Mouse (Mus musculus) embryonic facial prominence, embryonic 13.5 days (tissue): ENCODE data around the gene Cyfip2. TPM values are rescaled to one million over a fixed set of nuclear protein-coding genes. Genes with fewer than 3 reads are reported as not detected.

Experiments
- ATAC-seq: fragments of 200-750 bp; cut with Nextera tagmentation; 2 replicates; pipeline ENCODE4 v1.8.0; 2017; ENCODE audit warnings: low read depth; ENCODE audit not compliant: insufficient number of reproducible peaks, insufficient read depth, low FRiP score, low TSS enrichment
- H3K27ac ChIP-seq: fragments of 300-500 bp; sonication (generic); 2 replicates; pipeline ENCODE4 v1.5.1; 2015; ENCODE audit warnings: moderate library complexity, mild to moderate bottlenecking, inconsistent platforms
- H3K27me3 ChIP-seq: fragments of 300-500 bp; sonication (generic); 2 replicates; pipeline ENCODE4 v1.6.1; 2015; ENCODE audit warnings: mild to moderate bottlenecking, inconsistent platforms
- H3K36me3 ChIP-seq: fragments of 300-500 bp; sonication (generic); 2 replicates; pipeline ENCODE4 v1.6.1; 2015; ENCODE audit warnings: mild to moderate bottlenecking, inconsistent platforms
- H3K4me1 ChIP-seq: fragments of 300-500 bp; sonication (generic); 2 replicates; pipeline ENCODE4 v1.6.1; 2015; ENCODE audit warnings: inconsistent platforms
- H3K4me2 ChIP-seq: fragments of 300-500 bp; sonication (generic); 2 replicates; pipeline ENCODE4 v1.6.1; 2015; ENCODE audit warnings: moderate library complexity, mild to moderate bottlenecking, inconsistent platforms
- H3K4me3 ChIP-seq: fragments of 300-500 bp; sonication (generic); 2 replicates; pipeline ENCODE4 v1.5.1; 2015; ENCODE audit warnings: mild to moderate bottlenecking, inconsistent platforms
- H3K9ac ChIP-seq: fragments of 300-500 bp; sonication (generic); 2 replicates; pipeline ENCODE4 v1.6.1; 2015; ENCODE audit warnings: mild to moderate bottlenecking, inconsistent platforms
- H3K9me3 ChIP-seq: fragments of 300-500 bp; sonication (generic); 2 replicates; pipeline ENCODE4 v1.6.1; 2016; ENCODE audit warnings: inconsistent platforms
- WGBS: fragments of 180-500 bp; shearing (Covaris S2); methylation state at CpG from one replicate; pipeline ENCODE4 v1.1.7; 2015; ENCODE audit warnings: mixed read lengths; 5-methylcytosine and 5-hydroxymethylcytosine counted together
- polyA plus RNA-seq: library from polyadenylated mRNA; unstranded; fragments of >200 nt; fragmentation: Nextera tagmentation; extraction: Ambion mirVana; gene quantifications from 2 replicates; pipeline ENCODE4 v1.2.1, GENCODE M21; 2015

The Cyfip2 gene
- polyA plus RNA-seq, 1 experiment from 2014 or later, result 8.9 TPM

- H3K9ac ChIP-seq, result no peak overlapping the region
- no peak for ATAC-seq
- no peak overlapping the region for H3K4me2 ChIP-seq
- no peaks in the 10 kb centered on the region for H3K9me3 ChIP-seq
- no peak overlapping the region for H3K4me3 ChIP-seq
- H3K36me3 ChIP-seq, result peaks cover 13% of the 10 kb centered on the region; the same call in 1 of the 2 replicates
- 66% methylated on average over 3 of the region's 3 CpGs for WGBS
- no peaks in the 10 kb centered on the region for H3K27me3 ChIP-seq
- H3K4me1 ChIP-seq, result 0 out of 2 replicates have a peak, but pooled peaks cover 4% of the 10 kb centered on the region
- H3K27ac ChIP-seq, result no peak overlapping the region
Measured at GRCm38 (mm10) chr11:46269893-46270292, 42.8 kb downstream of the Cyfip2 start.

GRCm38 (mm10) chr11:46269391-46269790 is 43.3 kb downstream of the Cyfip2 start:
- no peak for ATAC-seq
- Histone ChIP-seq H3K9me3 (no peaks in the 10 kb centered on the region), H3K27me3 (no peaks in the 10 kb centered on the region), H3K4me3 (no peak overlapping the region), H3K4me2 (no peak overlapping the region), H3K4me1 (0 out of 2 replicates have a peak, but pooled peaks cover 4% of the 10 kb centered on the region), H3K36me3 (peaks cover 13% of the 10 kb centered on the region; the same call in 1 of the 2 replicates), H3K9ac (no peak overlapping the region), H3K27ac (no peak overlapping the region)
- WGBS, result 70% methylated on average over 9 of the region's 9 CpGs

- ATAC-seq, result no peak; the same call in 1 of the 2 replicates
- no peaks in the 10 kb centered on the region for H3K9me3 ChIP-seq
- H3K4me1 ChIP-seq, result 0 out of 2 replicates have a peak, but pooled peaks cover 4% of the 10 kb centered on the region
- H3K36me3 ChIP-seq, result peaks cover 9% of the 10 kb centered on the region; the same call in 1 of the 2 replicates
- H3K27me3 ChIP-seq, result no peaks in the 10 kb centered on the region
- H3K4me2 ChIP-seq, result no peak overlapping the region
- H3K4me3 ChIP-seq, result no peak overlapping the region
- 20% methylated on average over 7 of the region's 7 CpGs for WGBS
- H3K27ac ChIP-seq, result no peak overlapping the region
- H3K9ac ChIP-seq, result no peak overlapping the region
Measured at GRCm38 (mm10) chr11:46268991-46269390, 43.7 kb downstream of the Cyfip2 start.

GRCm38 (mm10) chr11:46265031-46265786 is 47.5 kb downstream of the Cyfip2 start:
- Histone ChIP-seq H3K36me3 (peaks cover 4% of the 10 kb centered on the region; the same call in 1 of the 2 replicates), H3K27ac (no peak overlapping the region), H3K4me1 (0 out of 2 replicates have a peak, but pooled peaks cover 7% of the 10 kb centered on the region), H3K4me2 (no peak overlapping the region), H3K9me3 (no peaks in the 10 kb centered on the region), H3K9ac (no peak overlapping the region), H3K4me3 (no peak overlapping the region), H3K27me3 (no peaks in the 10 kb centered on the region)
- ATAC-seq, result no peak
- 74% methylated on average over 11 of the region's 11 CpGs for WGBS

GRCm38 (mm10) chr11:46264584-46264983 is 48.1 kb downstream of the Cyfip2 start:
- WGBS, result 83% methylated on average over 3 of the region's 3 CpGs
- ATAC-seq, result no peak
- Histone ChIP-seq H3K36me3 (peaks cover 4% of the 10 kb centered on the region; the same call in 1 of the 2 replicates), H3K27ac (no peak overlapping the region), H3K4me3 (no peak overlapping the region), H3K9me3 (no peaks in the 10 kb centered on the region), H3K27me3 (no peaks in the 10 kb centered on the region), H3K4me1 (0 out of 2 replicates have a peak, but pooled peaks cover 6% of the 10 kb centered on the region), H3K4me2 (no peak overlapping the region), H3K9ac (no peak overlapping the region)

- H3K4me1 ChIP-seq, result 0 out of 2 replicates have a peak, but pooled peaks cover 3% of the 10 kb centered on the region
- no peak overlapping the region for H3K4me3 ChIP-seq
- no peak overlapping the region for H3K9ac ChIP-seq
- WGBS, result 87% methylated on average over 11 of the region's 11 CpGs
- no peaks in the 10 kb centered on the region for H3K27me3 ChIP-seq
- no peak overlapping the region for H3K4me2 ChIP-seq
- no peak for ATAC-seq
- no peak overlapping the region for H3K27ac ChIP-seq
- H3K9me3 ChIP-seq, result no peaks in the 10 kb centered on the region
- H3K36me3 ChIP-seq, result peaks cover 4% of the 10 kb centered on the region; the same call in 1 of the 2 replicates
Measured at GRCm38 (mm10) chr11:46263291-46263690, 49.4 kb downstream of the Cyfip2 start.

- no peaks in the 10 kb centered on the region for H3K9me3 ChIP-seq
- H3K9ac ChIP-seq, result no peak overlapping the region
- no peak overlapping the region for H3K27ac ChIP-seq
- peaks cover 4% of the 10 kb centered on the region; the same call in 1 of the 2 replicates for H3K36me3 ChIP-seq
- WGBS, result 75% methylated on average over 3 of the region's 3 CpGs
- H3K4me2 ChIP-seq, result no peak overlapping the region
- ATAC-seq, result no peak
- H3K4me3 ChIP-seq, result no peak overlapping the region
- no peaks in the 10 kb centered on the region for H3K27me3 ChIP-seq
- H3K4me1 ChIP-seq, result 0 out of 2 replicates have a peak, but pooled peaks cover 3% of the 10 kb centered on the region
Measured at GRCm38 (mm10) chr11:46262854-46263253, 49.8 kb downstream of the Cyfip2 start.

GRCm38 (mm10) chr11:46258749-46259148 is 53.9 kb downstream of the Cyfip2 start:
- H3K4me3 ChIP-seq, result no peak overlapping the region
- ATAC-seq, result no peak
- H3K9ac ChIP-seq, result no peak overlapping the region
- H3K27me3 ChIP-seq, result no peaks in the 10 kb centered on the region
- no peak overlapping the region for H3K27ac ChIP-seq
- peaks cover 7% of the 10 kb centered on the region for H3K36me3 ChIP-seq
- no peak overlapping the region for H3K4me2 ChIP-seq
- no peaks in the 10 kb centered on the region for H3K9me3 ChIP-seq
- WGBS, result 90% methylated on average over 8 of the region's 8 CpGs
- 0 out of 2 replicates have a peak, but pooled peaks cover 3% of the 10 kb centered on the region for H3K4me1 ChIP-seq

GRCm38 (mm10) chr11:46258207-46258606 is 54.5 kb downstream of the Cyfip2 start:
- no peak overlapping the region for H3K27ac ChIP-seq
- no peak overlapping the region for H3K9ac ChIP-seq
- H3K36me3 ChIP-seq, result peaks cover 3% of the 10 kb centered on the region; the same call in 1 of the 2 replicates
- H3K27me3 ChIP-seq, result no peaks in the 10 kb centered on the region
- ATAC-seq, result no peak
- H3K4me3 ChIP-seq, result no peak overlapping the region
- WGBS, result 68% methylated on average over 4 of the region's 4 CpGs
- H3K9me3 ChIP-seq, result no peaks in the 10 kb centered on the region
- no peak overlapping the region for H3K4me2 ChIP-seq
- H3K4me1 ChIP-seq, result 0 out of 2 replicates have a peak, but pooled peaks cover 3% of the 10 kb centered on the region

- Histone ChIP-seq H3K9ac (no peak overlapping the region), H3K9me3 (no peaks in the 10 kb centered on the region), H3K27me3 (no peaks in the 10 kb centered on the region), H3K4me1 (0 out of 2 replicates have a peak, but pooled peaks cover 1% of the 10 kb centered on the region), H3K4me3 (no peak overlapping the region), H3K27ac (no peak overlapping the region), H3K4me2 (no peak overlapping the region), H3K36me3 (peaks cover 3% of the 10 kb centered on the region; the same call in 1 of the 2 replicates)
- ATAC-seq, result no peak
- 83% methylated on average over 2 of the region's 2 CpGs for WGBS
Measured at GRCm38 (mm10) chr11:46255291-46255690, 57.4 kb downstream of the Cyfip2 start.

- 36% methylated on average over 7 of the region's 7 CpGs for WGBS
- Histone ChIP-seq H3K4me2 (no peak overlapping the region), H3K27me3 (no peaks in the 10 kb centered on the region), H3K27ac (no peak overlapping the region), H3K36me3 (peaks cover 2% of the 10 kb centered on the region; the same call in 1 of the 2 replicates), H3K9ac (no peak overlapping the region), H3K4me3 (no peak overlapping the region), H3K4me1 (no peaks in the 10 kb centered on the region), H3K9me3 (no peaks in the 10 kb centered on the region)
- ATAC-seq, result no peak
Measured at GRCm38 (mm10) chr11:46251994-46252393, 60.7 kb downstream of the Cyfip2 start.

- ATAC-seq, result no peak
- WGBS, result 79% methylated on average over 3 of the region's 3 CpGs
- H3K4me2 ChIP-seq, result no peak overlapping the region
- H3K9ac ChIP-seq, result no peak overlapping the region
- no peaks in the 10 kb centered on the region for H3K27me3 ChIP-seq
- no peaks in the 10 kb centered on the region for H3K4me1 ChIP-seq
- no peak overlapping the region for H3K4me3 ChIP-seq
- 0 out of 2 replicates have a peak, but pooled peaks cover 3% of the 10 kb centered on the region for H3K36me3 ChIP-seq
- H3K27ac ChIP-seq, result no peak overlapping the region
- no peaks in the 10 kb centered on the region for H3K9me3 ChIP-seq
Measured at GRCm38 (mm10) chr11:46248352-46248751, 64.3 kb downstream of the Cyfip2 start.
